8 mouse cellular contexts compared by ENCODE assay signal in genomic region chr15:82138565-82138964, GRCm38 (mm10). TPM values are rescaled to one million over a fixed set of nuclear protein-coding genes. Genes with fewer than 3 reads are reported as not detected.
DNase-seq lines count a peak whose midpoint lies in the region; ATAC-seq and TF ChIP-seq lines count a peak whose summit lies in the region.

No protein-coding gene starts in this region.

- H3K27me3 ChIP-seq in heart, adult 2 months (ENCODE audit: control insufficient read depth, insufficient read depth, low read length): no peaks in the 10 kb centered on the region
- H3K27me3 ChIP-seq in embryonic facial prominence, embryonic 10.5 days (replicated peaks; ENCODE audit: low read depth, poor library complexity, severe bottlenecking): no peaks in the 10 kb centered on the region
- H3K27me3 ChIP-seq in heart, embryonic 12.5 days (replicated peaks): no peaks in the 10 kb centered on the region

- no peaks in the 10 kb centered on the region; the same call in 1 of the 2 replicates for H3K4me1 ChIP-seq in heart, adult 2 months (ENCODE audit: control insufficient read depth, insufficient read depth, low read length)
- no peaks in the 10 kb centered on the region for H3K4me1 ChIP-seq in embryonic facial prominence, embryonic 10.5 days
- H3K4me1 ChIP-seq in heart, embryonic 12.5 days (replicated peaks): peaks cover 30% of the 10 kb centered on the region

- DNase-seq in heart, adult 2 months: peak; percentile 52 to 67
- DNase-seq in heart, postnatal 25 days (ENCODE audit: low spot score): no peak
- peak; percentile 47 for DNase-seq in adrenal gland, adult 8-10 months
- DNase-seq in embryonic facial prominence, embryonic 10.5 days (ENCODE audit: low spot score): peak; percentile 62
- peak; percentile 52 to 67 for DNase-seq in layer of hippocampus, postnatal 14 days (ENCODE audit: low spot score in 2 of 2)
- peak; percentile 74 for DNase-seq in lung, postnatal 25 days (ENCODE audit: low spot score)
- peak; percentile 42 for DNase-seq in right cerebral cortex, postnatal 4 days

- intact Hi-C loops in heart, adult 2 months (cut with DNase I): loop anchor here (1.0 kb wide), 2 partner anchors 27 to 98 kb away; no protein-coding TSS in a partner anchor
- intact Hi-C loops in heart, postnatal 25 days (cut with DNase I): no loop called here

- TF ChIP-seq CTCF in heart, adult 2 months (IDR thresholded peaks at IDR 0.05): peak; percentile 96

- 28% methylated on average over 4 of the region's 4 CpGs for WGBS in heart, adult 2 months
- 56% methylated on average over 4 of the region's 4 CpGs for WGBS in embryonic facial prominence, embryonic 10.5 days
- 57% methylated on average over 4 of the region's 4 CpGs for WGBS in heart, embryonic 12.5 days

- no peak overlapping the region for H3K9ac ChIP-seq in heart, adult 2 months (ENCODE audit: low read depth, low read length)
- H3K9ac ChIP-seq in heart, embryonic 12.5 days: no peak overlapping the region

- TF ChIP-seq EP300 in heart, adult 2 months (IDR thresholded peaks at IDR 0.05; ENCODE audit: insufficient read depth, low read depth, low read length): peak; percentile 32; the same call in 1 of the 2 replicates

- no peaks in the 10 kb centered on the region for H3K79me2 ChIP-seq in heart, adult 2 months (replicated peaks; ENCODE audit: control insufficient read depth, insufficient read depth, low read length)

- H3K9me3 ChIP-seq in embryonic facial prominence, embryonic 10.5 days: no peaks in the 10 kb centered on the region
- no peaks in the 10 kb centered on the region for H3K9me3 ChIP-seq in heart, embryonic 12.5 days (replicated peaks)

- no peak overlapping the region for H3K4me3 ChIP-seq in heart, adult 2 months
- no peak overlapping the region for H3K4me3 ChIP-seq in embryonic facial prominence, embryonic 10.5 days
- no peak overlapping the region for H3K4me3 ChIP-seq in heart, embryonic 12.5 days

- no peak overlapping the region for H3K4me2 ChIP-seq in heart, embryonic 12.5 days

- no peak for TF ChIP-seq POLR2A in heart, adult 2 months (IDR thresholded peaks at IDR 0.05; ENCODE audit: insufficient read depth, low read depth, low read length)

- H3K27ac ChIP-seq in heart, adult 2 months: no peak overlapping the region
- no peak overlapping the region for H3K27ac ChIP-seq in embryonic facial prominence, embryonic 10.5 days (replicated peaks)
- H3K27ac ChIP-seq in heart, embryonic 12.5 days (ENCODE audit: poor library complexity, severe bottlenecking): no peak overlapping the region

- 0 out of 2 replicates have a peak, but pooled peaks have one; percentile 31 for ATAC-seq in heart, embryonic 12.5 days (ENCODE audit: insufficient number of reproducible peaks, low FRiP score)

- no peaks in the 10 kb centered on the region for H3K36me3 ChIP-seq in heart, adult 2 months (ENCODE audit: control insufficient read depth, insufficient read depth, low read length)
- peaks cover 29% of the 10 kb centered on the region for H3K36me3 ChIP-seq in embryonic facial prominence, embryonic 10.5 days (replicated peaks)
- no peaks in the 10 kb centered on the region for H3K36me3 ChIP-seq in heart, embryonic 12.5 days

RNA-seq across cellular contexts. Expression of gene Srebf2, which starts 8.4 kb away (rescaled TPM):
- total RNA-seq in heart, adult 2 months (2021): 10 to 100 TPM; 22.4 to 24.2 TPM
- 33.3 and 45.3 TPM in 2 replicates for polyA plus RNA-seq in heart, adult 2 months (2012; rRNA removed)
- 10 to 100 TPM; 20.5 to 21.8 TPM for total RNA-seq in heart, postnatal 25 days (2021)
- total RNA-seq in adrenal gland, adult 8-10 months (2022): 100 to 1,000 TPM in 2 of 4 experiments, 10 to 100 TPM in 2; 83.2 to 144 (median 107) TPM
- 172 and 192 TPM in 2 replicates for polyA plus RNA-seq in embryonic facial prominence, embryonic 10.5 days (2016; fragmentation: Nextera tagmentation; extraction: Ambion mirVana)
- 110 and 118 TPM in 2 replicates for polyA plus RNA-seq in heart, embryonic 12.5 days (2016; fragmentation: Nextera tagmentation; extraction: Ambion mirVana)
- total RNA-seq in layer of hippocampus, postnatal 14 days (2021): 100 to 1,000 TPM; 187 to 189 TPM

RNA-seq across cellular contexts. Expression of gene Ccdc134, which starts 10.8 kb away (rescaled TPM):
- 1 to 10 TPM; 3.9 to 4.0 TPM for total RNA-seq in heart, adult 2 months (2021)
- polyA plus RNA-seq in heart, adult 2 months (2012; rRNA removed): 4.8 and 6.6 TPM in 2 replicates
- 1 to 10 TPM; 4.4 to 6.4 TPM for total RNA-seq in heart, postnatal 25 days (2021)
- 10 to 100 TPM in 3 of 4 experiments, 1 to 10 TPM in 1; 8.9 to 13.7 (median 12.5) TPM for total RNA-seq in adrenal gland, adult 8-10 months (2022)
- polyA plus RNA-seq in embryonic facial prominence, embryonic 10.5 days (2016; fragmentation: Nextera tagmentation; extraction: Ambion mirVana): 23.4 and 24.2 TPM in 2 replicates
- 8.7 and 11.1 TPM in 2 replicates for polyA plus RNA-seq in heart, embryonic 12.5 days (2016; fragmentation: Nextera tagmentation; extraction: Ambion mirVana)
- total RNA-seq in layer of hippocampus, postnatal 14 days (2021): 10 to 100 TPM; 12.7 to 16.2 TPM
